Mouse (Mus musculus) forebrain, embryonic 15.5 days (tissue): ENCODE results near the gene Ino80e. TPM values are rescaled to one million over a fixed set of nuclear protein-coding genes. Genes with fewer than 3 reads are reported as not detected.

Experiments
- ATAC-seq: fragments of 200-750 bp; cut with Nextera tagmentation; replicated peaks from 2 replicates; pipeline ENCODE4 v1.8.0; 2017; ENCODE audit warnings: mild to moderate bottlenecking, moderate TSS enrichment, moderate library complexity
- H3K27ac ChIP-seq: fragments of 300-500 bp; sonication (generic); replicated peaks from 2 replicates; pipeline ENCODE4 v1.5.1; 2015; ENCODE audit warnings: mild to moderate bottlenecking, inconsistent platforms
- H3K27me3 ChIP-seq: fragments of 300-500 bp; sonication (generic); 2 replicates; pipeline ENCODE4 v1.6.1; 2015; ENCODE audit warnings: inconsistent platforms
- H3K36me3 ChIP-seq: fragments of 300-500 bp; sonication (generic); 2 replicates; pipeline ENCODE4 v1.6.1; 2015; ENCODE audit warnings: mild to moderate bottlenecking, inconsistent platforms
- H3K4me1 ChIP-seq: fragments of 300-500 bp; sonication (generic); 2 replicates; pipeline ENCODE4 v1.6.1; 2015; ENCODE audit warnings: inconsistent platforms
- H3K4me2 ChIP-seq: fragments of 300-500 bp; sonication (generic); replicated peaks from 2 replicates; pipeline ENCODE4 v1.6.1; 2015; ENCODE audit warnings: mild to moderate bottlenecking, inconsistent platforms
- H3K4me3 ChIP-seq: fragments of 300-500 bp; sonication (generic); 2 replicates; pipeline ENCODE4 v1.5.1; 2015; ENCODE audit warnings: mild to moderate bottlenecking, inconsistent platforms
- H3K9ac ChIP-seq: fragments of 300-500 bp; sonication (generic); replicated peaks from 2 replicates; pipeline ENCODE4 v1.6.1; 2015; ENCODE audit warnings: mild to moderate bottlenecking, inconsistent platforms
- H3K9me3 ChIP-seq: fragments of 300-500 bp; sonication (generic); 2 replicates; pipeline ENCODE4 v1.6.1; 2016; ENCODE audit warnings: inconsistent platforms
- WGBS: fragments of 180-500 bp; shearing (Covaris S2); methylation state at CpG from one replicate; pipeline ENCODE4 v1.1.7; 2015; ENCODE audit warnings: mixed read lengths; 5-methylcytosine and 5-hydroxymethylcytosine counted together
- polyA plus RNA-seq: library from polyadenylated mRNA; unstranded; fragments of >200 nt; fragmentation: Nextera tagmentation; extraction: Ambion mirVana; gene quantifications from 2 replicates; pipeline ENCODE4 v1.2.1, GENCODE M21; 2015

The Ino80e gene
- polyA plus RNA-seq, 1 experiment from 2014 or later: 86.2 TPM

DNA sequence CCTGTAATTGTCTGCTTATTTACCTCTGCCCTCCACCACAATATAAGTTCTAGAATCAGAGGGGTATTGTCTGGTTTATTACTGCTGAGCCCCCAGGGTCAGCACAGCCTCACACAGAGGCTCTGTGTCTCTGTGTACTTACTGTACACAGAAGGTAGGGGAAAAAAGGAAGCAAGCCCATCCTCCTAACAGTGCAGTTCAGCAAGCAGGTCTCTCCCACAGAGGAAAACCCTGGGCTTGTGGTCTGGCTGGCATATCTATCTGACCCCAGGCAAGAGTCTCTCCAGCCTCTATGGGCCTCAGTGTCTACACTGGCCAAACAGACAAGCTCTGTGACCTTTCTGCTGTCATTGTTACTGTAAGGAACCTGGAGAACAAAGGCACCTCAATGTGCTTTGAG, 58.4 kb downstream of the Ino80e start:
- Histone ChIP-seq H3K4me2 (no peak overlapping the region), H3K36me3 (peaks cover 4% of the 10 kb centered on the region; the same call in 1 of the 2 replicates), H3K4me3 (no peak overlapping the region), H3K27ac (no peak overlapping the region), H3K27me3 (no peaks in the 10 kb centered on the region), H3K9ac (no peak overlapping the region), H3K9me3 (no peaks in the 10 kb centered on the region), H3K4me1 (peaks cover 26% of the 10 kb centered on the region)
- ATAC-seq: no peak

DNA sequence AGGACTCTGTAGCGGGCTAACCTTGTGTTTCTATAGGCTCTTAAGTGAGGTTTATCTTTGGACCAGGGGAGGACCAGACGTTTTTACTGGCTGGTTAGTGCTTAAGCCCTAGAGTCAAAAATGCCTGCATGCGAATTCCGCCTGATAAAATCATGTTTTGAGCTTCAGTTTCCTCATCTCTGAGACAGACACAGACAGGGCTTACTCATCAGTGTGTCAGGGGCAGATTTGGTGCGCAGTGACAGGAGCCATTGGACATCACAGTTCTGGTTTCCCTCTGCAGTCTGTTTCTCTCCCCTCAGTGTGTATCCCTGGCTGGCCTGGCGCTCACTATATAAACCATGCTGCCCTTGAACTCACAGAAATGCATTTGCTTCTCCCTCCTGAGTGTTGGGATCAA, 59.0 kb downstream of the Ino80e start:
- H3K27me3 ChIP-seq: no peaks in the 10 kb centered on the region
- WGBS: 95% methylated on average over 6 of the region's 6 CpGs
- H3K4me3 ChIP-seq: no peak overlapping the region
- no peak overlapping the region for H3K9ac ChIP-seq
- ATAC-seq: no peak
- H3K27ac ChIP-seq: no peak overlapping the region
- H3K9me3 ChIP-seq: no peaks in the 10 kb centered on the region
- peaks cover 24% of the 10 kb centered on the region for H3K4me1 ChIP-seq
- no peak overlapping the region for H3K4me2 ChIP-seq
- peaks cover 4% of the 10 kb centered on the region; the same call in 1 of the 2 replicates for H3K36me3 ChIP-seq

DNA sequence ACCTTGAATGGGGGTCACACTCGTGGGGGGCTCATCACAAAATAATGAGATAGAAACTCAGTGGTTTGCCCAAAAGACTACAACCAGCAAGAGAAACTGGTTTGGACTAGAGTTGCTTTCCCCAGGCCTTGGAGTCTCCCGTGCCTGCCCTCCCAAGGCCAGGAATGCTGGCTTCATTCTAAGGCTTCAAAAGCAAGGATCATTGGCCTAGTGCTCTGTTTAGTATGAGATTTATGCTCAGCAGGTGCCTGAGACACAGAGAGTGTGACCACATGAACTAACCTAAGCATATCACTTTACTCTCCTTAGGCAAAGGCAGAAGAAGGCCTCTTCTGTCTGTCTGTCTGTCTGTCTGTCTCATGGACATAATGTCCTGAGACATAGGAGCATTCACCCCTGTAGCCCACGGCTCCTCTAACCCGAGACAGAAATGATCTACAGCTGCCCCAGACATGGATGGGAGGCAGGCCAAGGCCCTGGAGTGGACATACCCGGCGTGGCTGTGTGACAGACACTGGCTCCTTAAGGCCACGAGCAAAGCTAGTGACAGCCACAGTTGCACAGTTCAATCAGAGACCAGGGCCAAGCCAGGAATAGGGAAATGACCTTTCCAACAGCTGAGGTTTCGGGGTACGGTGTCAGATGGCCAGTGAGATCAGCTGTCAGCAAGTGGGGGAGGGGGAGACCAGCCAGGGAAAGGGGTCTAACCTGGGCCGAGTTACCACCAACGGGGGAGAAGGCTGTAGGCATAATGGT, 59.9 kb downstream of the Ino80e start:
- no peak overlapping the region for H3K4me2 ChIP-seq
- no peak overlapping the region for H3K4me3 ChIP-seq
- H3K27ac ChIP-seq: no peak overlapping the region
- peaks cover 24% of the 10 kb centered on the region for H3K4me1 ChIP-seq
- peaks cover 4% of the 10 kb centered on the region; the same call in 1 of the 2 replicates for H3K36me3 ChIP-seq
- H3K9me3 ChIP-seq: no peaks in the 10 kb centered on the region
- H3K27me3 ChIP-seq: no peaks in the 10 kb centered on the region
- H3K9ac ChIP-seq: no peak overlapping the region
- 86% methylated on average over 11 of the region's 11 CpGs for WGBS
- ATAC-seq: no peak

DNA sequence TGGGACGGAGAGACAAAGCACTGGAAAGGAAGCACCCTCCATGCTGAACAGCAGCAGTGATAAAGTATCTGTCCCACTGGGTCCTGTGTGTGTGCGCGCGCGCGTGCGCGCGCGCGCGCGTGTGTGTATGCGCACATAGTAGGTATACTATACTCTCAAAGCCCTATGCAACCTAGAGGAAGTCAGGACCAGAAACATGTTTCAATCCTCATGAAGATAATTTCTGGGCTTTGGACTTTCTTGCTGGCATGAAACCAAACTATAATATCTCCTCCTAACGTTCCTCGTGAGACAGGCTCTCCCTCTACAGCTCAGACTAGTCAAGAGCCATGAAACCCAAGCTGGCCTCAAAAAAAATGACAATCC, 61.1 kb downstream of the Ino80e start:
- Histone ChIP-seq H3K27me3 (no peaks in the 10 kb centered on the region), H3K27ac (no peak overlapping the region), H3K4me3 (no peak overlapping the region), H3K9ac (no peak overlapping the region), H3K4me2 (no peak overlapping the region), H3K9me3 (no peaks in the 10 kb centered on the region), H3K4me1 (peaks cover 36% of the 10 kb centered on the region), H3K36me3 (peaks cover 14% of the 10 kb centered on the region; the same call in 1 of the 2 replicates)
- no peak for ATAC-seq
- WGBS: 95% methylated on average over 16 of the region's 16 CpGs

Other genes starting within 250 kb of the Ino80e start
- 4.9 and 5.9 TPM in 2 replicates for gene Nupr1, start 231.5 kb downstream of the Ino80e start, polyA plus RNA-seq
- gene Sgf29, start 213.1 kb downstream of the Ino80e start, polyA plus RNA-seq: 54.7 and 55.4 TPM in 2 replicates
- 2.8 TPM in 2 replicates for gene Sult1a1, start 185.9 kb downstream of the Ino80e start, polyA plus RNA-seq
- 141 and 158 TPM in 2 replicates for gene Bola2, start 167.0 kb downstream of the Ino80e start, polyA plus RNA-seq
- gene Slx1b, start 166.6 kb downstream of the Ino80e start, polyA plus RNA-seq: 17.5 and 18.0 TPM in 2 replicates
- 99.8 and 108 TPM in 2 replicates for gene Coro1a, start 154.6 kb downstream of the Ino80e start, polyA plus RNA-seq
- gene Mapk3, start 102.8 kb downstream of the Ino80e start, polyA plus RNA-seq: 101 and 102 TPM in 2 replicates
- gene Gdpd3, start 96.0 kb downstream of the Ino80e start, polyA plus RNA-seq: 1.5 and 1.7 TPM in 2 replicates
- gene Ypel3, start 85.4 kb downstream of the Ino80e start, polyA plus RNA-seq: 207 and 213 TPM in 2 replicates
- 0.41 and 0.65 TPM in 2 replicates for gene Tbx6, start 80.9 kb downstream of the Ino80e start, polyA plus RNA-seq
- 215 TPM in 2 replicates for gene Ppp4c, start 69.9 kb downstream of the Ino80e start, polyA plus RNA-seq
- 35.1 and 38.1 TPM in 2 replicates for gene Fam57b, start 64.7 kb downstream of the Ino80e start, polyA plus RNA-seq
- not detected in 2 replicates for gene 4930451I11Rik, start 30.7 kb downstream of the Ino80e start, polyA plus RNA-seq
- 9.0 and 9.1 TPM in 2 replicates for gene Doc2a, start 15.0 kb downstream of the Ino80e start, polyA plus RNA-seq
- gene Hirip3, start 405 bp downstream of the Ino80e start, polyA plus RNA-seq: 30.7 and 31.8 TPM in 2 replicates
- gene Taok2, start 22.3 kb upstream of the Ino80e start, polyA plus RNA-seq: 54.1 and 56.8 TPM in 2 replicates
- 36.2 and 38.6 TPM in 2 replicates for gene Tmem219, start 60.5 kb upstream of the Ino80e start, polyA plus RNA-seq
- gene Kctd13, start 66.5 kb upstream of the Ino80e start, polyA plus RNA-seq: 132 and 136 TPM in 2 replicates
- 5.6 and 6.9 TPM in 2 replicates for gene Asphd1, start 87.2 kb upstream of the Ino80e start, polyA plus RNA-seq
- gene Sez6l2, start 88.2 kb upstream of the Ino80e start, polyA plus RNA-seq: 25.5 and 32.0 TPM in 2 replicates
- gene Cdipt, start 113.5 kb upstream of the Ino80e start, polyA plus RNA-seq: 104 and 105 TPM in 2 replicates
- gene Cdiptos, start 113.7 kb upstream of the Ino80e start, polyA plus RNA-seq: 0.56 and 0.88 TPM in 2 replicates
- 3.0 and 3.5 TPM in 2 replicates for gene Mvp, start 152.2 kb upstream of the Ino80e start, polyA plus RNA-seq
- not detected in 2 replicates for gene Pagr1b, start 154.1 kb upstream of the Ino80e start, polyA plus RNA-seq
- 32.2 and 40.4 TPM in 2 replicates for gene Pagr1a, start 155.0 kb upstream of the Ino80e start, polyA plus RNA-seq
- 67.9 and 75.6 TPM in 2 replicates for gene Gm42742, start 158.7 kb upstream of the Ino80e start, polyA plus RNA-seq
- gene Prrt2, start 158.8 kb upstream of the Ino80e start, polyA plus RNA-seq: 18.0 and 19.8 TPM in 2 replicates
- 79.3 and 84.0 TPM in 2 replicates for gene Maz, start 164.7 kb upstream of the Ino80e start, polyA plus RNA-seq
- 67.6 and 69.0 TPM in 2 replicates for gene Kif22, start 180.1 kb upstream of the Ino80e start, polyA plus RNA-seq
- not detected in 2 replicates for gene Zg16, start 225.0 kb upstream of the Ino80e start, polyA plus RNA-seq
- gene AI467606, start 229.0 kb upstream of the Ino80e start, polyA plus RNA-seq: 1.3 and 1.6 TPM in 2 replicates